Mouse (Mus musculus) hindbrain, embryonic 10.5 days (tissue): ENCODE measurements around the gene Olfr648. TPM values are rescaled to one million over a fixed set of nuclear protein-coding genes. Genes with fewer than 3 reads are reported as not detected.

Source experiments
- DNase-seq: peaks from one replicate; pipeline ENCODE4 v3.0.0-alpha.2; 2017; ENCODE audit warnings: low spot score
- H3K27ac ChIP-seq: fragments of 300-500 bp; sonication (generic); 2 replicates; pipeline ENCODE4 v1.5.1; 2016; ENCODE audit warnings: mild to moderate bottlenecking, moderate library complexity
- H3K27me3 ChIP-seq: fragments of 300-500 bp; sonication (generic); 2 replicates; pipeline ENCODE4 v1.6.1; 2016; ENCODE audit warnings: mild to moderate bottlenecking; ENCODE audit not compliant: poor library complexity, insufficient read depth, severe bottlenecking
- H3K36me3 ChIP-seq: fragments of 300-500 bp; sonication (generic); 2 replicates; pipeline ENCODE4 v1.6.1; 2016; ENCODE audit warnings: mild to moderate bottlenecking, moderate library complexity
- H3K4me1 ChIP-seq: fragments of 300-500 bp; sonication (generic); replicated peaks from 2 replicates; pipeline ENCODE4 v1.6.1; 2016; ENCODE audit warnings: mild to moderate bottlenecking
- H3K4me3 ChIP-seq: fragments of 300-500 bp; sonication (generic); 2 replicates; pipeline ENCODE4 v1.5.1; 2016; ENCODE audit warnings: mild to moderate bottlenecking, moderate library complexity
- H3K9me3 ChIP-seq: fragments of 300-500 bp; sonication (generic); 2 replicates; pipeline ENCODE4 v1.6.1; 2016; ENCODE audit warnings: mild to moderate bottlenecking, moderate library complexity
- WGBS: fragments of 180-500 bp; shearing (Covaris S2); methylation state at CpG from one replicate; pipeline ENCODE4 v1.1.7; 2016; 5-methylcytosine and 5-hydroxymethylcytosine counted together
- polyA plus RNA-seq: library from polyadenylated mRNA; unstranded; fragments of >200 nt; fragmentation: Nextera tagmentation; extraction: Ambion mirVana; gene quantifications from 2 replicates; pipeline ENCODE4 v1.2.1, GENCODE M21; 2016

Olfr648 gene
- polyA plus RNA-seq: 0.31 and 0.32 TPM in 2 replicates

DNA sequence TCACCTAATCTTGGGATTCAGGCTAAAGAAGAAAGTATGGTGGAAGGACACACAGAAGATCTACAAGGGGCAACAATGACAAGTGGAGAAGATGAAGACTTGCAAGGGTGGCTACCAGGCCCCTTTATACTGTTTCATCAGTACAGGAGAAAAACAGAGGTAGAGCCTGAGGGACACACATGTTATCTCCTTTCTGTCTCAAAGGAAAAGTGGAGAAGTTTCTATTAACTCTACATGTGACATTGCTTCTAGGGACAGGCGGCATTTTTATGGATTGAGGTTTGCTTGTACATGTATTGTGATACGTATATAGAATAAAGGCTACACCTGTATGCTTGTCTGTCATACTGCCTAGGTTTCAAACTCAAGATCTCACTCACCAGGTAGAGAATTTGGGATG, at the start of gene Olfr648:
Gene Olfr648 (minus strand): TSS at position 101 of the 400 bp plus-strand sequence.
- WGBS: 97% methylated on average over 2 of the region's 2 CpGs
- Histone ChIP-seq H3K4me3 (no peak within 1 kb of the TSS), H3K9me3 (no peaks in the 10 kb centered on the region), H3K4me1 (no peaks in the 10 kb centered on the region), H3K36me3 (no peaks in the 10 kb centered on the region), H3K27ac (no peak within 1 kb of the TSS), H3K27me3 (no peaks in the 10 kb centered on the region)
- DNase-seq: no peak

DNA sequence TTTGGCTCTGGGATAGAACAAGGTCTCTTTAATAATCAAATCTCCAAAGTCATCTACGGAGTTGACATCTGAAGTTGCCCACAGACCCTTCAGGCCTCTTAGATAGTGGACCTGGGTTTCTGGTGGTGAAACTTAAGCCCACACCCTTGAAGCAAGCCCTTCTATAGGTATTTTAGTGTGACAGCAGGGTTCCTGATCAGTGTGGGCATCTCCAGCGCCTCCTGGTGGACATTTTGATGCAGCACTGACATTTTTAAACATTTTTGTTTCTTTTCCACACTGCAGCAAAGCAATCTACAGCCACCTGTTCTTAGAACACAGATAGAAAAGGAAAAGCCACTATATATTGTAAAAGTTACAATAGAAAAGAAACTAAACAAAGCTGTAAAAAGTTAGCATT, 48.0 kb upstream of the Olfr648 start:
- Histone ChIP-seq H3K4me1 (no peaks in the 10 kb centered on the region), H3K27ac (no peak overlapping the region), H3K27me3 (no peaks in the 10 kb centered on the region), H3K4me3 (no peak overlapping the region), H3K9me3 (no peaks in the 10 kb centered on the region), H3K36me3 (no peaks in the 10 kb centered on the region)
- peak; percentile 19 for DNase-seq
- 32% methylated on average over 2 of the region's 2 CpGs for WGBS

- H3K36me3 ChIP-seq: no peaks in the 10 kb centered on the region
- H3K27me3 ChIP-seq: no peaks in the 10 kb centered on the region
- peaks cover 12% of the 10 kb centered on the region; the same call in 1 of the 2 replicates for H3K4me1 ChIP-seq
- peak; percentile 71 for DNase-seq
- no peaks in the 10 kb centered on the region for H3K9me3 ChIP-seq
- peak within 1 kb of the TSS; percentile 77 for H3K27ac ChIP-seq
- WGBS: 2% methylated on average over 37 of the region's 37 CpGs
- peak within 1 kb of the TSS; percentile 58 for H3K4me3 ChIP-seq
Measured at GRCm38 (mm10) chr7:104218701-104219569, 35.7 kb upstream of the Olfr648 start, which contains the start of gene Trim6. Trim6 (plus strand) TSS chr7:104218793.

DNA sequence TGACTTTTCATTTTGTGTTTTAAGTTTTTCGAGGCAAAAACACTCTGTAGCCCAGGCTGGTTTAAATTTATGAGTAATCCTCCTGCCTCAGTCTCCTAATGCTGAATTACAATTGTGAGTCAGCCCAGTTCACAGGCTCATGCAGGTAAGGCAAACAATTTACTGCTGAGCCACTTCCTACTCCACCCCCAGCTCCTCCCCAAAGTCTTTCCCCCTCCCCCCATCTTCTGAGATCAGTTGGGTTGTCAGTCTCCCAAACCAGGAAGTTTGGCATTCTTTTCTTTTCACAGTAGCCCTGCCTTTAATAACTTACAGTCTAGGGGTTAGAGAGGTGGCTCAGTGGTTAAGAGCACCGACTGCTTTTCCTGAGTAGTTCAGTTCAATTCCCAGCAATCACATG, 34.7 kb upstream of the Olfr648 start:
- H3K9me3 ChIP-seq: no peaks in the 10 kb centered on the region
- H3K4me3 ChIP-seq: no peak overlapping the region
- peaks cover 12% of the 10 kb centered on the region; the same call in 1 of the 2 replicates for H3K4me1 ChIP-seq
- no peaks in the 10 kb centered on the region for H3K27me3 ChIP-seq
- DNase-seq: no peak
- 82% methylated on average over 2 of the region's 2 CpGs for WGBS
- H3K36me3 ChIP-seq: no peaks in the 10 kb centered on the region
- no peak overlapping the region for H3K27ac ChIP-seq

- no peaks in the 10 kb centered on the region for H3K36me3 ChIP-seq
- H3K27ac ChIP-seq: no peak overlapping the region
- H3K4me1 ChIP-seq: peaks cover 12% of the 10 kb centered on the region; the same call in 1 of the 2 replicates
- WGBS: 68% methylated on average over 1 of the region's 1 CpGs
- H3K4me3 ChIP-seq: no peak overlapping the region
- H3K9me3 ChIP-seq: no peaks in the 10 kb centered on the region
- no peaks in the 10 kb centered on the region for H3K27me3 ChIP-seq
- no peak for DNase-seq
Measured at GRCm38 (mm10) chr7:104216011-104216535, 32.9 kb upstream of the Olfr648 start.

GRCm38 (mm10) chr7:104206197-104206596, 23.0 kb upstream of the Olfr648 start:
- no peaks in the 10 kb centered on the region for H3K36me3 ChIP-seq
- DNase-seq: no peak
- WGBS: 95% methylated on average over 7 of the region's 7 CpGs
- no peaks in the 10 kb centered on the region for H3K9me3 ChIP-seq
- H3K27ac ChIP-seq: no peak overlapping the region
- H3K4me3 ChIP-seq: no peak overlapping the region
- H3K27me3 ChIP-seq: no peaks in the 10 kb centered on the region
- H3K4me1 ChIP-seq: no peaks in the 10 kb centered on the region

DNA sequence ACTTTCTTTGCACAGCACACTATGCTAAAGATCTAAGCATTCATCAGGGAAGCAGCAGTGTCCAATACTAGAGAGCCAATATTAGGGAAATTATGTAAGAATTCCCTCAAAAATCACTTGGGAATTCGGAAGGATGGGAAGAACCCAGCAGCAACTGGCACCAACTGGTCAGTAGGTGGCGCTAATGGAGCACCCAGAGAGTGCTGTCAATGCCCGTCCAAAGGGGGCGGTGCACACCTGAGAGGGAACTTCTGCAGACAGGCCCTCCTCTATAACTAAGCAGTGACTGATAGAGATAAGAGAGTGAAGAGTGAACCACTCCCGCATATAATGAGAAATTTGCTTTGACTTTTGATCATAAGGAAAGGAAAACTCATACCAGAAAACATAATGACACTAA, 16.6 kb upstream of the Olfr648 start:
- no peaks in the 10 kb centered on the region for H3K4me1 ChIP-seq
- H3K27ac ChIP-seq: no peak overlapping the region
- no peaks in the 10 kb centered on the region for H3K9me3 ChIP-seq
- no peak overlapping the region for H3K4me3 ChIP-seq
- 5% methylated on average over 5 of the region's 5 CpGs for WGBS
- DNase-seq: peak; percentile 57
- no peaks in the 10 kb centered on the region for H3K27me3 ChIP-seq
- no peaks in the 10 kb centered on the region for H3K36me3 ChIP-seq

DNA sequence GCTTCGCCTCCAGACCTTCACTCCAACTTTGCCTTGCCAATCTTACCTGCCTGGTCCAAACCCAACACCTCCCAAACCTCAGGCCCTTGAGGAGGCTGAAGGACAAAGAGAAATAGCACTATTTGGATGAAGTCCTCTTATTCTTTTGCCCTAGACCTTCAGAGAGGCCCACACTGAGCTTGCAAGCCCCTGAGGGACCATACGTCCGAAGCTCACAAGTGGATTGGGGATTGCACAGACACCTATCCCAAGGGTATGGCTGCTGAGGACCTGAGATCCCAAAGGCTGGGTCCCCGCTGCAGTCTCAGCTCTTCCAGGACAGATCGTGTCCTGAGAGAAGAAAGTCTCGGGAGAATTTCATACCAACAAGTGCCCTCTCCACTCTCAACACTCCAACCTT, 12.7 kb upstream of the Olfr648 start, which contains the start of gene Olfr649:
Gene Olfr649 (minus strand): TSS at position 101 of the 400 bp plus-strand sequence.
- no peak within 1 kb of the TSS for H3K4me3 ChIP-seq
- 87% methylated on average over 6 of the region's 6 CpGs for WGBS
- no peak within 1 kb of the TSS for H3K27ac ChIP-seq
- H3K9me3 ChIP-seq: no peaks in the 10 kb centered on the region
- no peaks in the 10 kb centered on the region for H3K36me3 ChIP-seq
- no peak for DNase-seq
- H3K4me1 ChIP-seq: no peaks in the 10 kb centered on the region
- no peaks in the 10 kb centered on the region for H3K27me3 ChIP-seq

GRCm38 (mm10) chr7:104191275-104191674, 8.1 kb upstream of the Olfr648 start:
- H3K4me3 ChIP-seq: no peak overlapping the region
- WGBS: 59% methylated on average over 9 of the region's 9 CpGs
- no peak overlapping the region for H3K27ac ChIP-seq
- DNase-seq: no peak
- no peaks in the 10 kb centered on the region for H3K36me3 ChIP-seq
- no peaks in the 10 kb centered on the region for H3K27me3 ChIP-seq
- H3K9me3 ChIP-seq: no peaks in the 10 kb centered on the region
- no peaks in the 10 kb centered on the region for H3K4me1 ChIP-seq

GRCm38 (mm10) chr7:104179074-104179473, 4.1 kb downstream of the Olfr648 start:
- 77% methylated on average over 1 of the region's 1 CpGs for WGBS
- no peak for DNase-seq
- no peaks in the 10 kb centered on the region for H3K36me3 ChIP-seq
- no peak overlapping the region for H3K27ac ChIP-seq
- no peaks in the 10 kb centered on the region for H3K4me1 ChIP-seq
- H3K4me3 ChIP-seq: no peak overlapping the region
- H3K27me3 ChIP-seq: no peaks in the 10 kb centered on the region
- no peaks in the 10 kb centered on the region for H3K9me3 ChIP-seq

GRCm38 (mm10) chr7:104178422-104179054, 4.7 kb downstream of the Olfr648 start:
- H3K9me3 ChIP-seq: no peaks in the 10 kb centered on the region
- no peaks in the 10 kb centered on the region for H3K4me1 ChIP-seq
- no peak for DNase-seq
- 72% methylated on average over 5 of the region's 5 CpGs for WGBS
- no peak overlapping the region for H3K27ac ChIP-seq
- H3K4me3 ChIP-seq: no peak overlapping the region
- H3K36me3 ChIP-seq: no peaks in the 10 kb centered on the region
- no peaks in the 10 kb centered on the region for H3K27me3 ChIP-seq

DNA sequence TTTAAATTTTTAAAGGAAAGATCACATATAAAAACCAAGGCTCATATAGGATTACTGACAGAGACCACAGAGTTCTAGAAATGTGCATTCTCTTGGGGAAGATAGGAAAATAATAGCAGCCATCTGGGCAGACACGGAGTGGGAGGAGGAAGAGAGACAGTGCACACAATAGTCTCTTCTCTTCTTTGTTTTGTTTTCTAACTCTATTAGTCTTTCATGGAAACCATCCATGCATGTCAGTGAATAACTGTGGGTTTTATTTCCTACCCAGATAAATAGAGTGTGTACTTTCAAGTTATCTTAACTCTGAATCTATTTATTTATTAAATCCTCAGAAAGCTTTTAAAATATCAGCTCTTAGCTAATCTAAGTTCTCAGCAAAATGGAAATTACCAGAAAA, 8.1 kb downstream of the Olfr648 start:
- Histone ChIP-seq H3K4me3 (no peak overlapping the region), H3K9me3 (no peaks in the 10 kb centered on the region), H3K36me3 (no peaks in the 10 kb centered on the region), H3K27ac (no peak overlapping the region), H3K27me3 (no peaks in the 10 kb centered on the region), H3K4me1 (no peaks in the 10 kb centered on the region)
- WGBS: 23% methylated on average over 1 of the region's 1 CpGs
- no peak for DNase-seq
